Mouse (Mus musculus): ENCODE measurements around the gene Scml4. TPM values are rescaled to one million over a fixed set of nuclear protein-coding genes. Genes with fewer than 3 reads are reported as not detected.

The Scml4 gene
- polyA plus RNA-seq, 1 experiment: 0.73 TPM

DNA sequence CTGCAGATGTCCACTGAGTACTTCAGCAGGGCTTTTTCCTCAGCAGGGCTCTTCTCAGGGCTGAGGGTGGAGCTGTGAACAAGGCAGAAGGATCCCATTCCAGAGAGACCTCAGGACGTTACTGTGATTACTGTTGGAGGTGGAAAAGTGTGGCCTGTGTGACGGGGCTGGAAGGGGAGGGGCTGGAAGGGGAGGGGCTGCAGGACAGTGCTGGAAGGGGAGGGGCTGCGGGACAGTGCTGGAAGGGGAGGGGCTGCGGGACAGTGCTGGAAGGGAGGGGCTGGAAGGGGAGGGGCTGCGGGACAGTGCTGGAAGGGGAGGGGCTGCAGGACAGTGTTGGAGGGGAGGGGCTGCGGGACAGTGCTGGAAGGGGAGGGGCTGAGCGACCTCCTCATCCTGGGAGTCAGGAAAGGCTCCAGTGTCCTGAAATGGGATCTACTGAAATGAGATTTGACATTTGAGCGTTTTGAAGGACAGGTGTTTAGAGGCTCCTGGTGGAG lies 90.1 kb downstream of the Scml4 start:
- DNase-seq (ENCODE audit: low spot score): no peak

GRCm38 (mm10) chr10:42951078-42952045 lies 91.2 kb downstream of the Scml4 start:
- no peak for DNase-seq (ENCODE audit: low spot score)

GRCm38 (mm10) chr10:42952046-42952420 lies 91.9 kb downstream of the Scml4 start:
- no peak for DNase-seq (ENCODE audit: low spot score)

GRCm38 (mm10) chr10:42953601-42954000 lies 93.4 kb downstream of the Scml4 start:
- DNase-seq (ENCODE audit: low spot score): no peak

DNA sequence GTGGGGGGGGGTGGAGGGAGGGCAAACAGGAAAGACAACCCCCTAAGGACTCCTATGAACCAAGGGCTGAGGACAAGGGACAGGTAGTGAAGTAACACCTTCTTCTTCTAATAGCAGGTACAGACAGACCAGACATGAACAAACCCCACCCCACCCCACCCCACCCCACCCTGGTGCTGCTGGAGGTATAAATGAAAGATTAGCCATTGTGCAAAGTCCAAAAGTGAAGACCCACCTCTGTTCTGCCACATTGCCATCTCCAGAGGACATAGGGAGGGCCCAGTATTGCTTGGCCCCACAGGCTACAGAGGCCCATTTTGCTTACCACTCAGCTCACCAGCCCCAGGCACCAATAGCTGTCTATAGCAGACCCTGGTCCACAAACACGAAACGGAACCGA lies 95.0 kb downstream of the Scml4 start:
- no peak for DNase-seq (ENCODE audit: low spot score)

- no peak for DNase-seq (ENCODE audit: low spot score)
These were observed 97.9 kb downstream of the Scml4 start for GRCm38 (mm10) chr10:42957881-42958651.

DNA sequence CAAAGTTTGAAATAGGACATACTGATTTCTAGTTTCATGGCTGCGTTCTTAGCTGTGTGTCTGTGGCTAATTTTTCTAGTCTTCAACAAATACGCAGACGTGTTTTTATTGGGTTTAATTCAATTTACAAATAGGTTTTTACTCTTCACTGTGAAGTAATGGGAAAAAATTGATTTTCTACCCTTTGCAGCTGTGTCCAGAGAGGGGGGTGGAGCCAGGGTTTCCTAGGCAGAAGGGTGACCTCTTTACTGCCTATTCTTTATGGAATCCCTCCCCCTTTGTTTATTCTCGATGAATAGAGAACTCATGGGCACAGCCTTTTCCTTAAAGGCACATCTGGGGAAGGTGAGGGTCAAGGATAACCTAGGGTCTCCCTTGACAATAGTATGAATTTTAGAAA lies 98.5 kb downstream of the Scml4 start:
- DNase-seq (ENCODE audit: low spot score): no peak

- DNase-seq (ENCODE audit: low spot score): no peak
These were observed 101.6 kb downstream of the Scml4 start for GRCm38 (mm10) chr10:42961771-42962170.

DNA sequence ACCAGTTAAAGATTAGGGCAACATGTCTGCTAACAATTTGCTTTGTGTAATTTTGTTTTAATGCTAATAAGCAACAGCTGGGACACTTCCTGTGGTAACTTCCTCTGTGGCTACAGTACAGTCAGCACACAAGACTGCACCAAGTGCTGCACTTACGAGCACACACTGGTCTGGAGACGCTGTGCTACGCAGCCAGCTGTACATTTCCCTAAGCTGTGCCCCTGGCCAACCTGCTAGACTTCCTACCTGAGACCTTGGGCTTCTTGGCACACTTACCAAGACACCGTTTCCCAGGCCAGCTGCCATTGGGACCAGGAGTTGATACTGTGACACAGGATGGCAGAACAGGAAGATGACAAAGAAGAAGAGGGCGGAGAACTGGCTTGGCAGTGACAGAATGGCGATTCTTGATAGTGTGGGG lies 102.0 kb downstream of the Scml4 start:
- DNase-seq (ENCODE audit: low spot score): no peak

- DNase-seq (ENCODE audit: low spot score): no peak
These were observed 102.5 kb downstream of the Scml4 start for GRCm38 (mm10) chr10:42962655-42963054.

- no peak for DNase-seq (ENCODE audit: low spot score)
These were observed 102.9 kb downstream of the Scml4 start for GRCm38 (mm10) chr10:42963061-42963460.

DNA sequence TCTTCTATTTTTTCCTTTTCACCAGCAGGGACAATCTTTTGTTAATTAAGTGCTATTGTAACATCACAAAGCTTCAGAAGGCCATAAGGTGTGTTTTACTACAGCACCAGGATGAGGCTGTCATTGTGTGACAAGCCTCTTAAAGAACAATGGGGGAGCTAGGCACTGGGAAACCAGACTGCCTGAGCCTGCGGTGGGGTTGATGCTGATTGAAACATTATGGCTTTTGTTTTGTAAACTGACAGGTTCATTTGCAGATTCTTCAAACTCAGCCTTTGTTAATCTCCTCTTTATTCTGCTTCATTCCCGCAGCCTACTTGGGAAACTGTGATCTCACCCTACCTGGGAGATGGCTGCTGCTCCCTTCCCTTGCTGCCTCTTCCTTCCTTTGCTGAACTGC lies 108.2 kb downstream of the Scml4 start:
- DNase-seq (ENCODE audit: low spot score): no peak

DNA sequence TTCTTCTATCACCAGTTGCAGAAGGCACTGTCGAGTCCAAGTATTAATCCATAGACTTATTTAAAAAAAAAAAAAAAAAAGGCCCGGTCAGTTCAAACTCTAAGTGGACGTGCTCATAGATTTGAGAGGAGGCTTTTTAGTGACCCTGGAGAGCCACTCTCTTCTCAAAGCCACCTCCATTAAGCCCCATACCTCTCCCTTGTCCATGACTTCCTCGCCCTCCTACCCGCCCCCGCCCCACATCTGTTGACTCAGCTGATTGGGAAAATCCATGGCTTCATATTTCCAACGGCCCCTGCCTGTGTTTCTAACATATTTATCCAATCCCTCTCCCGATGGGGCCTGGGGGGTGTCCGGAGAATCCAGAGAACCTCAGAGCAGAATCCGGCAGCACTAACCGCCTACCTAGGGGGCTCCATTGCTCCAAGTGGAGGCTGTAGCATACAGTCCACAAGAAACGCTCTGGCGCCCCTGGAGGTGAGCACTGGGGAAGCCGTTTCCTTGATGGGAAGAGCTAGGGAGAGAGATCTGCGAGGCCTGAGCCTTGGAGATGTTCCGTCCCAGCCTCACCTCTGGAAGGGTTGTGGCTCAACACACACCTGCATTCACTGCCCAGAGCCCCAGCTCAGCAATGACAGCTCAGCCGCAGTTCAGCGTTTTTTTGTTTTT lies 112.5 kb downstream of the Scml4 start:
- DNase-seq (ENCODE audit: low spot score): no peak

DNA sequence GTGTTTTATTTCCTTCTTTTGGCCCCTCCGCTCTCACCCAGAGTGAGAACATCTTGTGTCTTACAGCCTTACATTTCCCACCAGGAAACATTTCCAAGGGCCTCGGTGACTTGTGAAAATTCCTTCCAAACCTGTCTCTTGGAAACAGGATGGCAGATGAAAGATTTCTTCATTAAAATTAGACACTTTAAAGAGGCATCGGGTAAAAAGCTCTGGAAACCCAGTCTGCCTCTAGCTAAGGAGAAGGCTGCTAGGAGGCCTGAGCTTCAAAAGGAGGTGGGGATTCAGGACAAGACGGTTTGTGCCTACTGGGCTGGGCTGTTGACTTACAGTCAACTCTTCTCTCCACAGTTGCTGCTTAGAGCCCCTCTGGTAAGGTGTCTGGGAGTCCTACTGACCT lies 113.4 kb downstream of the Scml4 start:
- DNase-seq (ENCODE audit: low spot score): no peak

DNA sequence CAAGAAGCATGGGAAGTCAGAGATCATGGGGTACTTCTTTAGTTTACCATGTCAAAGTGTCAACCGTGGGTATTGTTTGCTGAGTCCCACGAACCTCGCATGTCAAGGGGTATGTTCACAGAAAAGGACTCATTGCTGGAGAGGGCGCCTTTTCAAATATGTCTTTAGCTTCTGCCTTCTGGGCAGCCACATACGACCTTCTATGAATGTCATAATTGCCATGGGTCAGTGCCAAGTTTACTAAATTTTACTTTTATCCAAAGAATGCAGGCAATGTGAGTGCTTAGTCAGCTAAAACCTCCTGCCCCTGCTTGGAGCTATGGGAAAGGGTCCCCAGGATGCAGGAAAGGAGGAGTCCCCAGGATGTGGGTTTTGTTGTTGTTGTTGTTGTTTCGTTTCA lies 116.4 kb downstream of the Scml4 start:
- DNase-seq (ENCODE audit: low spot score): no peak

DNA sequence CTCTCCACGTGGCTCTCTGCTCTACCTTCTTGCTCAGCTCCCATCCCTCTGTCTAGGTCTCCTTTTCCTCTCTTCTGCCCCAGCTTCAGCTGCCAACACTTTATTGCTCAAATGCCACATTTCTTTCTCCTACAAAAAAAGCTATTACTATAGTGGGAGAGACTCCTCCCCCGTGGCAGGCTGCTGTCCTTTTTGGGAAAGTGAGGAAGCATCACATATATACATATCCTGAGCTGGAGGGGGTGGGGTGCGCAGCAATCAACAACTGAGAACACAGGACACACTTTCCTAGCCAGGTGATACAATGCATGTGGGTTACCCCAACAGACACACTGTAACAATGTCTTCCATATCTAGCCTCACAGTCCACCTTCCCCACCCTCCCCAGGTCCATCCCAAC lies 118.2 kb downstream of the Scml4 start:
- DNase-seq (ENCODE audit: low spot score): no peak

- no peak for DNase-seq (ENCODE audit: low spot score)
These were observed 121.0 kb downstream of the Scml4 start for GRCm38 (mm10) chr10:42980999-42981757.

DNA sequence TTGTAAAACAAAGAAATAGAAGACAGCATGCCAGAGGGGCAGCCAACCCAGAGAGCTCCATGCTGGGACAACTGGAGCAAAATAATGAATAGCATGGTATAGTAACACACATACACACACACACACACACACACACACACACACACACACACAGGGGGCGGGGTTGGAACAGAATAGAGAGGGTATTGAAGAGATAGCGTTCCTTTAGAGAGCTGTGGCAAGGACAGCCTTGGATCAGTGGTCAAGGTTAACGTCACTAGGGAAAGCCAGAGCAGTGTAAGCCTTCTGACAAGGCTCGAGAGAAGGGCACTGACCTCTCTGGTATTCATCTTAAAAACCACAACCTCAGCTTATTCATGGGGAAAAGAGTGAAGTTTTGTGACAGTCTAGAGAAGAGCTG lies 124.7 kb downstream of the Scml4 start:
- DNase-seq (ENCODE audit: low spot score): no peak

DNA sequence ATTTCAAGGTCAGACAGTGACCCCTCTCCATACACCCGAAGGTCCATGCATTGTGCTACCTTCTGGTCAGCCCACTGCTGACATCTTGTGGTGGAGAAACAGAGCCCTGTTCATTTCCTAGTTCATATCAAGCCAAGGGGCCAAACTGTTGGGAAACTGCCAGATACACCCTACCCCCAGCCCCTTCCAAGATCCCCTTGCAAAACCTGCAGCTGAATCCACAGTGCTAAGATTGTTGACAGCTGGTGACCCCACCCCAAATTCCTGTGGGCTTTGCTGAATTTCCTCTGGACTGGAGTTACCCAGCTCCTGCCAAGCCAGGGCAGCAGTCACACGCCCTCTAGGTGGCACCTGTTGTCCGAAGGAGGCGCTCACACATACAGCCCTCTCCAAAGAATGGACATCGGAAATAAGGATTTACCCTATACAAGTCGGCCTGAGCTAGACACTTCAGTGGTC lies 127.5 kb downstream of the Scml4 start:
- peak; percentile 42 for DNase-seq (ENCODE audit: low spot score)

- DNase-seq (ENCODE audit: low spot score): no peak
These were observed 128.5 kb downstream of the Scml4 start for GRCm38 (mm10) chr10:42988627-42989026.

- no peak for DNase-seq (ENCODE audit: low spot score)
These were observed 129.7 kb downstream of the Scml4 start for GRCm38 (mm10) chr10:42989910-42990309.

All from urinary bladder, adult 2 months (tissue).